Mouse (Mus musculus) limb, embryonic 15.5 days (tissue): Measurements from ENCODE around the gene Gzmk. TPM values are rescaled to one million over a fixed set of nuclear protein-coding genes. Genes with fewer than 3 reads are reported as not detected.

ENCODE experiments used
- ATAC-seq: fragments of 200-750 bp; cut with Nextera tagmentation; 2 replicates; pipeline ENCODE4 v1.8.0; 2017; ENCODE audit warnings: low read depth, moderate TSS enrichment; ENCODE audit not compliant: insufficient number of reproducible peaks, low FRiP score, low TSS enrichment
- H3K27ac ChIP-seq: fragments of 300-500 bp; sonication (generic); 2 replicates; pipeline ENCODE4 v1.5.1; 2015; ENCODE audit warnings: moderate library complexity, mild to moderate bottlenecking, inconsistent platforms
- H3K27me3 ChIP-seq: fragments of 300-500 bp; sonication (generic); 2 replicates; pipeline ENCODE4 v1.6.1; 2015; ENCODE audit warnings: inconsistent platforms
- H3K36me3 ChIP-seq: fragments of 300-500 bp; sonication (generic); 2 replicates; pipeline ENCODE4 v1.6.1; 2015; ENCODE audit warnings: inconsistent platforms
- H3K4me1 ChIP-seq: fragments of 300-500 bp; sonication (generic); 2 replicates; pipeline ENCODE4 v1.6.1; 2015; ENCODE audit warnings: inconsistent platforms
- H3K4me2 ChIP-seq: fragments of 300-500 bp; sonication (generic); 2 replicates; pipeline ENCODE4 v1.6.1; 2015; ENCODE audit warnings: mild to moderate bottlenecking, inconsistent platforms
- H3K4me3 ChIP-seq: fragments of 300-500 bp; sonication (generic); 2 replicates; pipeline ENCODE4 v1.5.1; 2015; ENCODE audit warnings: mild to moderate bottlenecking, inconsistent platforms
- H3K9ac ChIP-seq: fragments of 300-500 bp; sonication (generic); 2 replicates; pipeline ENCODE4 v1.6.1; 2015; ENCODE audit warnings: inconsistent platforms
- H3K9me3 ChIP-seq: fragments of 300-500 bp; sonication (generic); 2 replicates; pipeline ENCODE4 v1.6.1; 2016; ENCODE audit warnings: inconsistent platforms
- WGBS: fragments of 180-500 bp; shearing (Covaris S2); methylation state at CpG from one replicate; pipeline ENCODE4 v1.1.7; 2015; 5-methylcytosine and 5-hydroxymethylcytosine counted together
- polyA plus RNA-seq: library from polyadenylated mRNA; unstranded; fragments of >200 nt; fragmentation: Nextera tagmentation; extraction: Ambion mirVana; gene quantifications from 2 replicates; pipeline ENCODE4 v1.2.1, GENCODE M21; 2015

The Gzmk gene
- polyA plus RNA-seq, 1 experiment from 2014 or later, result not detected

DNA sequence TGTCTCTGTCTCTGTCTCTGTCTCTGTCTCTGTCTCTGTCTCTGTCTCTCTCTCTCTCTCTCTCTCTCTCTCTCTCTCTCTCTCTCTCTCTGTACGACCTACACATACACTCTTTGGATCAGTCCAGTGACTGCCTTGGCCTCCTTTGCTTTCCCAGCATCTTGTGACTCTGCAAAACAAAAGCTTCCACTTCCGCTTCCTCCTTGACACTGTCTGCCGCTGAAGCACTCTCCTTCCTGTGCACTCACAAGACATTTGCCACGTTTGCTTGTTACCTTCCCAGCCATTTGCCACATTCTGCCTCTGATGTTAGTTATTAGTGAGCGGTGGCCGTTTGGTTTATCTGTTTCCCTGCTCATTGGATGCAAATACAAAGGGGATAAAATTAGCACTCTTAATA lies 16.4 kb upstream of the Gzmk start:
- no peaks in the 10 kb centered on the region for H3K4me1 ChIP-seq
- H3K9ac ChIP-seq, result no peak overlapping the region
- H3K9me3 ChIP-seq, result no peaks in the 10 kb centered on the region
- 53% methylated on average over 6 of the region's 6 CpGs for WGBS
- H3K36me3 ChIP-seq, result no peaks in the 10 kb centered on the region
- no peak overlapping the region for H3K27ac ChIP-seq
- ATAC-seq, result no peak
- H3K27me3 ChIP-seq, result no peaks in the 10 kb centered on the region
- H3K4me3 ChIP-seq, result no peak overlapping the region
- H3K4me2 ChIP-seq, result no peak overlapping the region

DNA sequence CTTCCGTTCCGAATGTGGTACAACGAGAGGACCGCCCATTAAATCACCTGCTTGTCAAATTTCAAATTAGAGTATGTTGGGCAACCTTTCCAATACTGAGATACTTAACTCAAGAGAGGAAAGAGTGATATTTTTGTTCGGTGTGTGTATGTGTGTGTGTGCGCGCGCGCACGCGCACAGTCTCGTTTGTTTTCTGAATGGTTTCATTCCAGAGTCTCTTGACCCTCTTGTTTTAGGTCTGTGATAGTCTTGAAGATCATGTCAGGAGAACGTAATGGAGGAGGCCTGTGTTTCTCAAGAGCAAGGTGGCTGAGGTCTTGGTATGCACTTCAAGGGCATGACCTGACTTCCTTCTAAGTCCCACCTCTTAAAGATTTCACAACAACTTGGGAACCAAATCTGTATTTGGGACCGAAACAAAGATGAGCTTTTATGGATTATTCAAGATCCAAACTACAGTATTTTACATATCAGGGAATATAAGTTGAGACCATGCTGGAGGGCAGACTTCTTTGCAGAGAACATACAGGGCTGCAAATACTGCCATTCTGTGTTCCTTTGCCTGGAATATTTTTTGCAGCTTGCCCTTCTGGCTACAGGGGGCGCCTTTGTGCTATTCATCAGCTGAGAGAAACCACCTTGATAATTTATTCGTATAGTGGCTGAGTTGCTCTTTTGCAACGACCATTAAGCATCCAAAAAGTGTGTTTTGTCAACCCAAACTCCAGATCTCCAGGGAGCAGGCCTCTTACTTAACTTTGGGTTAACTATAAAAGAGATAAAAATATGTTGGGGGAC lies 2.2 kb upstream of the Gzmk start:
- H3K9ac ChIP-seq, result no peak overlapping the region
- 86% methylated on average over 17 of the region's 17 CpGs for WGBS
- no peak overlapping the region for H3K4me2 ChIP-seq
- no peak overlapping the region for H3K27ac ChIP-seq
- H3K4me1 ChIP-seq, result 0 out of 2 replicates have a peak, but pooled peaks cover 2% of the 10 kb centered on the region
- no peak overlapping the region for H3K4me3 ChIP-seq
- H3K36me3 ChIP-seq, result no peaks in the 10 kb centered on the region
- H3K27me3 ChIP-seq, result no peaks in the 10 kb centered on the region
- no peaks in the 10 kb centered on the region for H3K9me3 ChIP-seq
- ATAC-seq, result no peak

DNA sequence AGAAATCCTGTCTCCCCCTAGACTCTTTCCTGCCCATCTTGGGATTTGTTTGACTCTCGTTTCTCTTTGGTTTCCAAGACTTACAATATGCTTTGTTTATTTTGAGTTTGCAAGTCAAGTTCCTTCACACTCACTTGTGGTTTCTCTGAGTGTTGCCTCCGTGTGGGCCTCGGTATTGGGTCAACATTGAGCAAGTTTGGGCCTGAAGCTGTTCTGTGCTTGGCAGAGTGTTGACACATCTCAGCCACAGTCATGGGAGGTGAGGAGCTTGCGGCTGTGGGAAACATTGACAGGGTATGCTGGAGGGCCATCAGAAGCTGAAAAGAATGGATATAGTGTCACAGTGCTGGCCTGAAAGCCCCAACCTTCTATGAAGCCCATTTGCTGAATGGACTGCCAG lies 1.4 kb upstream of the Gzmk start:
- 58% methylated on average over 4 of the region's 4 CpGs for WGBS
- Histone ChIP-seq H3K9ac (no peak overlapping the region), H3K27ac (no peak overlapping the region), H3K36me3 (no peaks in the 10 kb centered on the region), H3K4me2 (no peak overlapping the region), H3K4me3 (no peak overlapping the region), H3K4me1 (0 out of 2 replicates have a peak, but pooled peaks cover 2% of the 10 kb centered on the region), H3K9me3 (no peaks in the 10 kb centered on the region), H3K27me3 (no peaks in the 10 kb centered on the region)
- no peak for ATAC-seq

DNA sequence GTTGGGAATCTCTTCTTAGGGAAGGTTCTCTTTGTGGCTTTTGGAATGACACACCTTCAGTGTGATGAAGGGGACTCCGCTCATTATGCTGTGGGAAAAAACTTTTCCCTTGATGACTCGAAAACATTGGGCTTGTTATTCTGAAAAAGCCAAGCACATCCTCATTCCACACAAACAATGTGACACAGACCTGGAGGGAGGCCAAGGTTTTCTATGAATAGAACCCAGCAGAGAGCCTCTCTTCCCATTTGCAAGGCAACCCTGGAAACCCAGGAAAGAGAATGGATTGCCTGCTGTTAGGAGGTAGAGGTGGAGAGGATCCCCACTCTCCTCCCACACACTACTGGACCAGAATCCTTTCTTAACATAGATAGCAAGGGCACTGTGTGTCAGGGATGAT lies 1.6 kb downstream of the Gzmk start:
- no peaks in the 10 kb centered on the region for H3K27me3 ChIP-seq
- H3K4me3 ChIP-seq, result no peak overlapping the region
- ATAC-seq, result no peak
- H3K4me2 ChIP-seq, result no peak overlapping the region
- H3K9me3 ChIP-seq, result no peaks in the 10 kb centered on the region
- no peaks in the 10 kb centered on the region for H3K36me3 ChIP-seq
- H3K27ac ChIP-seq, result no peak overlapping the region
- 0 out of 2 replicates have a peak, but pooled peaks cover 2% of the 10 kb centered on the region for H3K4me1 ChIP-seq
- H3K9ac ChIP-seq, result no peak overlapping the region
- 50% methylated on average over 2 of the region's 2 CpGs for WGBS

DNA sequence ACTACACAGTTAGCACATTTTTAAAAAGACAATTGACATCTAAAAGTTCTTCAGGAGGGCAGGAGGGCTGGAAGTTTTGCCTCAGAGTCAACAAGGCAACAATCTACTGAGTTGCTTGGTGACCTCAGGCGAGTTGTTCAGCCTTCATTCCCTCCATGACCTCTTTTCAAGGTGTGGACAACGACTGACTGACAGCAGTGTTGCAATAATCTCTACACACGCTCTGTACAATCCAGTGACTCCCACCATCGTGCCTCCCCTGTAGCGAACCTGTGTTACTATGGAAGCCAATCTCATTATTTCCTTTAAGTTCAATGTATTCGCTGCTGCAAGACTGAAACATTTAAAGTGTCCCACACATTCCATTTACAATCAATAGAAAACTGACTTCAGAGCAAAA lies 3.9 kb downstream of the Gzmk start:
- Histone ChIP-seq H3K4me3 (no peak overlapping the region), H3K4me1 (0 out of 2 replicates have a peak, but pooled peaks cover 2% of the 10 kb centered on the region), H3K9me3 (no peaks in the 10 kb centered on the region), H3K36me3 (no peaks in the 10 kb centered on the region), H3K27ac (no peak overlapping the region), H3K9ac (no peak overlapping the region), H3K27me3 (no peaks in the 10 kb centered on the region), H3K4me2 (no peak overlapping the region)
- WGBS, result 56% methylated on average over 6 of the region's 6 CpGs
- no peak for ATAC-seq

DNA sequence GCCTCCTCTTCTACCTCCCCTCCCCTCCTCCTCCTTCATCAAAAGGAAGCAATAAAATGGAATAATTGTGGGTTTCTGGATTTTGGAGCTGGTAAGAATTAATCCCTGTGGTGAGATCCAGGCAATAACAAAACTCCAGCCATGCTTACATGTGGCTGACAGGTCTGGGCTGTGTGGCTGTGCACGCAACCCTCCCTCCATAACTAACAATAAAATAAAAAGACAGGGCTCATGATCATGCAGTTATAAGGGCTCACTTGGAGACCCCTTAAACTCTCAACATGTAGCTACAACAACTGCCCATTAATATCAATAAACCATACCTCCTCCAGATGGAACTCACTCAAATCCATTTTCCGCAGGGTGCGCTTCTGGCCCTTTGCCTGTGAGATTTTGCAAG lies 11.8 kb downstream of the Gzmk start:
- H3K4me2 ChIP-seq, result no peak overlapping the region
- H3K9ac ChIP-seq, result no peak overlapping the region
- no peaks in the 10 kb centered on the region for H3K36me3 ChIP-seq
- H3K27ac ChIP-seq, result no peak overlapping the region
- peaks cover 18% of the 10 kb centered on the region for H3K4me1 ChIP-seq
- H3K27me3 ChIP-seq, result peaks cover 17% of the 10 kb centered on the region
- no peak for ATAC-seq
- WGBS, result 57% methylated on average over 3 of the region's 3 CpGs
- H3K9me3 ChIP-seq, result no peaks in the 10 kb centered on the region
- no peak overlapping the region for H3K4me3 ChIP-seq

DNA sequence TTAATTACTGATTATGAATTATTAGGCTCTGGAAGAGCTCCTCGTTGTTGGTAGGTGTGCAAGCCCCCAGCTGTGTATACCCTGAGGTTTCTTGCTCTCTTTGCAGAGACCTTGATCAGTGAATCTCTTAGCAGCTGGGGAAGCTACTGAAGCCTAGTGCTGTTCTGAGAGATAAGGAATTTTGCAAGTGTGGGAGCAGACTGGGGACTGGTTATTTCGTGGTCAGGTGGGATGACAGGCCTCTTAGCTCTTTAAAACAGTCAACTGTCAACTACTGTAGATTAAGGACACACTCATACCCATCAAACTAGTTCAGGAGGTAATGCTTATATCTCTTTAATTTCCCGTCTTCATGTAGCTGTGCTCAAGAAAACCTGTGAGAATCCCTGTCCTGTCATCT lies 13.3 kb downstream of the Gzmk start:
- H3K27ac ChIP-seq, result no peak overlapping the region
- peaks cover 18% of the 10 kb centered on the region for H3K4me1 ChIP-seq
- no peak for ATAC-seq
- H3K9me3 ChIP-seq, result no peaks in the 10 kb centered on the region
- no peaks in the 10 kb centered on the region for H3K36me3 ChIP-seq
- H3K9ac ChIP-seq, result no peak overlapping the region
- no peak overlapping the region for H3K4me2 ChIP-seq
- WGBS, result 74% methylated on average over 3 of the region's 3 CpGs
- H3K27me3 ChIP-seq, result peaks cover 17% of the 10 kb centered on the region
- no peak overlapping the region for H3K4me3 ChIP-seq

DNA sequence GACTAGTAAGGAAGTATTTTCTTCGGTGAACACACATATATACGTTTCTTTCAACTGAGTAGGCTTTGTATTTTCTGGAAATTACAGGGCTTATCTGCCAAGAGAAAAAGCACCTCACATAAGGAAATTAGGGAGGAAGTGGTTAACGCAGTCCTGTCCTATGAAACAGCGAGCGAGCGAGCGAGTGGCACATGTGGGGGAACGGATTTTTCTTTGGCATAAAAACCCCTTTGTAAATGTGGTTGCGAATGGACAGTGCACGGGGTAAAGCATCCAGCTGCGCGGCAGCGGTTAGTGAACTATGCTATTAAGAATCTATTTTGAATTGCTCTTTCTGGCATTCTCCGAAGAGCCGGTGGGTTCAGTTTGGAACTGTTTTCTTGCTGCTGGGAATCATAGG lies 14.4 kb downstream of the Gzmk start:
- H3K4me3 ChIP-seq, result no peak overlapping the region
- H3K27me3 ChIP-seq, result peaks cover 17% of the 10 kb centered on the region
- H3K4me2 ChIP-seq, result no peak overlapping the region; the same call in 1 of the 2 replicates
- no peak overlapping the region for H3K27ac ChIP-seq
- H3K9ac ChIP-seq, result no peak overlapping the region
- ATAC-seq, result no peak
- H3K4me1 ChIP-seq, result peaks cover 18% of the 10 kb centered on the region
- WGBS, result 40% methylated on average over 15 of the region's 15 CpGs
- H3K36me3 ChIP-seq, result no peaks in the 10 kb centered on the region
- H3K9me3 ChIP-seq, result no peaks in the 10 kb centered on the region

DNA sequence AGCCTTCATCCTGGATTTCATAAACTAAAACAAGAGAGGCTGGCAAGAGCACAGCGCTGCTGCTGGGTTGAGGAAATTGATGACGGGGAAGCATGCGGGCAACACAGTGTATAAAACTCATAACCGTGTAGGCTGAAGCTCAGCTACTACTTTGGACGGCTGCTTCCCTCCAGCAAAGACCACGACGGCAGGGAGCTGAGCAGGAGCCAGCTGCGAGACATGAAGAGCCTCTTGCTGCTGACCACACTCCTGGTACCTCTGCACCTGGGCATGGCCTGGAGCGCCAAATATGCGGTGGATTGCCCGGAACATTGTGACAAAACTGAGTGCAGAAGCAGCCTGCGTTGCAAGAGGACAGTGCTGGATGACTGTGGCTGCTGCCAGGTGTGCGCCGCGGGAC lies 16.1 kb downstream of the Gzmk start, which contains the start of gene Esm1:
Gene Esm1, plus strand, starts transcription at position 36 of the 400 bp plus-strand sequence.
- ATAC-seq, result no peak

DNA sequence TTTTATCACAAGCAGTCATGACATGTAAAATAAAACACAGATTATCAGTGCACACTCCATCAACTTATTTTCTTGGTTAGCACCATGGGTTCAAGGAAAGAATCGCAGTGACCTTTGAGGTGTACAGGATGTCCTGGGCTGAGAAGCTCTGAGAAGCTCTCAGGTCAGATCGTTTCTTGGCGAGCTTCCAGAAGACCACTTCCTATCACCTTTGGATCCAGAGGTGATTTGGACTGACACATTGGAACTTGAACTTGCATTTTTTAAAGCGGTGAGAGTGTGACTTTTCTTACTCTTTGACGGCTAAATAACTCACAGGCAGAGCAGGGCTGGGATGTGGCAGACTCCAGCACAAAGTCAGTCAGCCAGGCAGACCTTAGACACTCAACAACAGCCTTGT lies 20.4 kb downstream of the Gzmk start:
- Histone ChIP-seq H3K27me3 (peaks cover 12% of the 10 kb centered on the region), H3K9ac (no peak overlapping the region), H3K4me1 (peaks cover 9% of the 10 kb centered on the region), H3K9me3 (no peaks in the 10 kb centered on the region), H3K4me3 (no peak overlapping the region), H3K4me2 (no peak overlapping the region), H3K27ac (no peak overlapping the region), H3K36me3 (no peaks in the 10 kb centered on the region)
- no peak for ATAC-seq
- WGBS, result 85% methylated on average over 5 of the region's 5 CpGs

More for the DNA sequence above, 16.1 kb downstream of the Gzmk start, which contains the start of gene Esm1:
- Histone ChIP-seq H3K36me3 (no peaks in the 10 kb centered on the region), H3K4me3 (no peak within 1 kb of the TSS), H3K9ac (no peak within 1 kb of the TSS), H3K9me3 (no peaks in the 10 kb centered on the region), H3K27ac (no peak within 1 kb of the TSS), H3K4me1 (peaks cover 18% of the 10 kb centered on the region), H3K27me3 (peaks cover 17% of the 10 kb centered on the region), H3K4me2 (peak within 1 kb of the TSS; percentile 29)
- WGBS, result 26% methylated on average over 15 of the region's 15 CpGs

DNA sequence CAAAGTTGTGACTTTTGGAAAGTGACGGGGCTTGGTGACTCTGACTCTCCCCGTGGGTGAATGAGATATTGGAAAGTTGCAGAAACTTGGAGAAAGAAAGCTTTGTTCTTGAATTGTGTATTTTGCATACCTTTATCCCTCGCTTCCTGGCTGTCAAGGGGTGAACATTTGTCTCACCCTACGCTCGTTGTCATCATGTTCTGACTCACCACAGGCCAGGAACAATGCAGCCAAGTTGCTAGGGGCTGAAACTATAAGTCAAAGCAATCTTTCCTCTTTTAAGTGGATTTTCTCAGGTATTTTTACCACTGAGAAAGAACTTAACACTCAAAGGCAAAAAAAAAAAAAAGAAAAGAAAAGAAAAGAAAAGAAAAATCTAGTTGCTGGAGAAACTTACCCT lies 22.6 kb downstream of the Gzmk start:
- H3K4me3 ChIP-seq, result no peak overlapping the region
- no peaks in the 10 kb centered on the region for H3K36me3 ChIP-seq
- no peaks in the 10 kb centered on the region; the same call in 1 of the 2 replicates for H3K4me1 ChIP-seq
- WGBS, result 69% methylated on average over 5 of the region's 5 CpGs
- no peak for ATAC-seq
- H3K27ac ChIP-seq, result no peak overlapping the region
- no peak overlapping the region for H3K9ac ChIP-seq
- no peaks in the 10 kb centered on the region for H3K27me3 ChIP-seq
- no peak overlapping the region for H3K4me2 ChIP-seq
- no peaks in the 10 kb centered on the region for H3K9me3 ChIP-seq

DNA sequence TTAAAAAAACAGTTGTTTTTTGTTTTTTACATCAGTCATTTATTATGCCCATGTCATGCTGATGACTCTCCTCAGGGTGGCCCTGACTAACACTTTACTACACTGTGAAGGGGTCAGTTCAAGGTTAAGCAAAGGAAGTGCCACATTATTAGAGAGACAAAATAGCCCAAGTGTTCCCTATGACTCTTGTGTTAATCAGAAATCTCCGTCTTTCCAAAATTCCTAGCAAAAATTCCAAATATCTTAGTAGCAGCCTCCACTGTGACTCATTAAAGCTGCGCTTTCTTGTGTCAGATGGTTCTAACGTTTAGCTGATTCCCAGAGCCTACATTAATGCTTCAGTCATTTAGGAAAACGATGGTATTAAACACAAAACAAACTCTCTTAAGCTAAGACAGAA lies 23.5 kb downstream of the Gzmk start:
- H3K4me2 ChIP-seq, result no peak overlapping the region
- H3K36me3 ChIP-seq, result no peaks in the 10 kb centered on the region
- no peak overlapping the region for H3K27ac ChIP-seq
- 45% methylated on average over 4 of the region's 4 CpGs for WGBS
- no peak overlapping the region for H3K9ac ChIP-seq
- no peak overlapping the region for H3K4me3 ChIP-seq
- no peaks in the 10 kb centered on the region for H3K27me3 ChIP-seq
- H3K9me3 ChIP-seq, result no peaks in the 10 kb centered on the region
- H3K4me1 ChIP-seq, result no peaks in the 10 kb centered on the region; the same call in 1 of the 2 replicates
- ATAC-seq, result no peak
